Mouse (Mus musculus) heart, adult 2 months (tissue): ENCODE measurements around the gene Cdh18.

Experiments used
- CTCF ChIP-seq: fragments of 200-600 bp; IDR thresholded peaks from 2 replicates; pipeline ENCODE4 v1.8.1; 2022; ENCODE audit warnings: antibody characterized with exemption, mild to moderate bottlenecking, moderate library complexity
- POLR2A ChIP-seq: fragments of 200-500 bp; IDR thresholded peaks from 2 replicates; pipeline ENCODE4 v1.6.1; 2011; ENCODE audit warnings: mild to moderate bottlenecking, low read depth, low read length, control low read depth; ENCODE audit not compliant: insufficient read depth

DNA sequence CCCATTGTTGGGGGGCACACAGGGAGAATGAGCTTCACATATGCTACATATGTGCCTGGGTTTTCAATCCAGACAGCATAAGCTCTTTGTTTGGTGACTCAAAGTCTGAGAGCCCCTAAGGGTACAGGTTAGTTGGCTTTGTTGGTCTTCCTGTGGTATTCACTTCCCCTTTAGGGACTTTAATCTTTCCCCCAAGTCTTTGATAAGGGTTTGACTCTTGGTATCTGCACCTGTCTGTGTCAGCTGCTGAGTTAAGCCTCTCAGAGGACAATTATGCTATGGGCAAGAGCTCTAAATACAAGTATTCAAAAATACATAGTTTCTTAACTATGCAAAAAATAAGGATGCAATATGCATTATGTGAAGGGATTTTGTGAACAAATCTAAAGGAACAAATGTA, 869.3 kb downstream of the Cdh18 start:
- TF ChIP-seq CTCF (no peak), POLR2A (no peak)
